Mouse (Mus musculus) erythroblast, embryonic 14.5 days (primary cell): ENCODE results near the gene Csnk1g2. TPM values are rescaled to one million over a fixed set of nuclear protein-coding genes. Genes with fewer than 3 reads are reported as not detected.
A peak's percentile ranks its signal among the peaks of the same experiment; 100 is the strongest.

Experiments used
- H3K27me3 ChIP-seq: 2 replicates; pipeline ENCODE4 v1.6.1; 2012; ENCODE audit warnings: inconsistent platforms; ENCODE audit not compliant: control insufficient read depth
- H3K36me3 ChIP-seq: 2 replicates; pipeline ENCODE4 v1.6.1; 2012; ENCODE audit warnings: mild to moderate bottlenecking, inconsistent platforms; ENCODE audit not compliant: control insufficient read depth
- H3K4me1 ChIP-seq: 2 replicates; pipeline ENCODE4 v1.6.1; 2012; ENCODE audit warnings: inconsistent platforms; ENCODE audit not compliant: control insufficient read depth
- H3K4me3 ChIP-seq: replicated peaks from 2 replicates; pipeline ENCODE3; 2012; ENCODE audit warnings: moderate library complexity, mild to moderate bottlenecking, inconsistent platforms
- H3K9me3 ChIP-seq: 2 replicates; pipeline ENCODE4 v1.6.1; 2012; ENCODE audit warnings: low read length, inconsistent platforms, mixed read lengths; ENCODE audit not compliant: control insufficient read depth
- GATA1 ChIP-seq: IDR thresholded peaks from 2 replicates; pipeline ENCODE4 v1.6.1; 2012; ENCODE audit warnings: low read length, inconsistent platforms, mixed read lengths
- TAL1 ChIP-seq: IDR thresholded peaks from 3 replicates; pipeline ENCODE4 v1.6.1; 2012; ENCODE audit warnings: low read length, inconsistent platforms, mixed read lengths
- polyA plus RNA-seq: library from polyadenylated mRNA; stranded (reverse); fragments of >175 nt; gene quantifications from 2 replicates; pipeline ENCODE4 v1.2.3, GENCODE M21; 2012

Gene Csnk1g2
- 33.9 and 36.6 TPM in 2 replicates for polyA plus RNA-seq

DNA sequence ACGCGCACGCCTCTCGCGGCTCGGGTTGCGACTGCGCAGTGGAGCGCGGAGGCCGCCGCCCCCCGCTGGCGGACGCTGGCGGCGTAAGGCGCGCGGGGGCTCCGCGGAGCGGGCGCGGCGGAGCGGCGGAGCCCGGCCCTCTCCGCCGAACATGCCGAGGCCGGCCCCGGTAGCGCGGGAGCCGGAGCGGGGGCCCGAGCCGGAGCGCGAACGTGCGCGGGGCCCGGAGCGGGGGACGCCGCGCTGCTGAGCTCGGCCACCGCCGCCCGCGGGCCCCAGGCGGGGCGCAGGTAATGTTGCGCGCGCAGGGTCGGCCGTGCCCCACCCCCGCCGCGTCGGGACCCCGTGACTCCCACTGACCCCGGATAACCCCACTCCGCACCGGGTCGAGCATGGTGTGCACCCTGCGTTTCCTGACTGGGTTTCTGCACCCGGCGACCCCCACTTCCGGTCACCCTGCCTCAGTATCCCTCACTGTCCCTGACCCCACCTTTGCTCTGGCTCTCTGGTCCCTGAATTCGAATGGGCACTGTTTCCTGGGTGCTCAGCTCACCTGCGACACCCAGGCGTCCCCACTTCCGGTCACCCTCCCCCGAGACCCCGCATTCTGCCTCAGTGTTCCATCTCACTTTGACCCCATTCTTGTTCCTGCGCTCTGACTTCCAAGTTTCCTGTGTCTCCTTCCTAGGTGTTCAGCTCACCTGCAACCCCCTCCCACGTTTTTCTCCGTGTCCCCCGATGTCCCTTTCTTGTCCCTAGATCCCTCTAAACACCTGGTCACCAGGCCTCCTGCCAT, at the start of gene Csnk1g2:
TSS of gene Csnk1g2 (plus strand) at position 178 of the 796 bp plus-strand sequence.
- Histone ChIP-seq H3K4me1 (peaks cover 76% of the 10 kb centered on the region), H3K27me3 (no peaks in the 10 kb centered on the region), H3K4me3 (peak within 1 kb of the TSS; percentile 73), H3K36me3 (peaks cover 30% of the 10 kb centered on the region), H3K9me3 (no peaks in the 10 kb centered on the region)
- TF ChIP-seq TAL1 (no peak), GATA1 (no peak)

DNA sequence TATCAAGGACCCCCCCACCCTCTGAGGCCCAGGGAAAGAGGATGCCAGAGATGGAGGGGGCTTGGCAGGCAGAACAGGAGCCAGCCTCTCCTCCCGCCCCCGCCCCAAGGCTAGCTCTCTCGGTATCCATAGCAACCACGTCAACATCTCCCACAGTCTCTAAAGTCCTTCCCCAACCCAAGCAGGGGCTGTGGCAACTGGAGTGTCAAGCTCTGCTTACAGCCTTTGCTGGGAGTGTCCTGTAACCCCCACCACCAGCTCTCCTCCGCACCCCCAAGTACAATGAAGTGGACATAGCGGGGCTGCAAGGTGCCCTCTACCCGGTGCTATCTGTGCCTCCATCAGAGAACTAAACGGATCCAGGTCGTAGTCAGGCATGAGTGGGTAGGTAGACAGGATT, 48.7 kb upstream of the Csnk1g2 start:
- H3K27me3 ChIP-seq, result no peaks in the 10 kb centered on the region
- H3K9me3 ChIP-seq, result no peaks in the 10 kb centered on the region
- peak; percentile 29; the same call in 1 of the 2 replicates for TF ChIP-seq GATA1
- no peak for TF ChIP-seq TAL1
- H3K36me3 ChIP-seq, result peaks cover 66% of the 10 kb centered on the region
- peak overlapping the region; percentile 96 for H3K4me3 ChIP-seq
- H3K4me1 ChIP-seq, result peaks cover 97% of the 10 kb centered on the region

DNA sequence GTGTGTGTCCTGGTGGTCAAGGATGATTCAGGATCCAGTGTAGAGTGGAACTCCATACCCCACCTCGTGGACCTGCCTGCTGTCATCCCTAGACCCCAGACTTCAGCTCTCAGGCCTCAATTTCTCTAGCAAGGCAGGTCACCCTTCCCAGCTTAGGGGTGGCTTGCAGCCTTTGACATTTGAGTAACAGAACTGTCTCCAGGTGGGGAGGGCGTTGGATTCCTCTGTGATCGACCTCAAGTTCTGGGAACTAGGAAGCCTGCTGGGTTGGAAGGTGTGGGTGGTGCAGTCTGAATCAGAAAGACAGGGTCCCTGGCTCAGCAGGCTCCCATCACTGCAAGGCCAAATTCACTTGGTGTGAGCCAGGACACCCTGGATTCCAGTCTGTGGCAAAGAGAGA, 47.7 kb upstream of the Csnk1g2 start:
- peak overlapping the region; percentile 96 for H3K4me3 ChIP-seq
- H3K36me3 ChIP-seq, result peaks cover 58% of the 10 kb centered on the region
- H3K4me1 ChIP-seq, result peaks cover 97% of the 10 kb centered on the region
- no peaks in the 10 kb centered on the region for H3K27me3 ChIP-seq
- TF ChIP-seq TAL1 (no peak), GATA1 (no peak)
- H3K9me3 ChIP-seq, result no peaks in the 10 kb centered on the region

DNA sequence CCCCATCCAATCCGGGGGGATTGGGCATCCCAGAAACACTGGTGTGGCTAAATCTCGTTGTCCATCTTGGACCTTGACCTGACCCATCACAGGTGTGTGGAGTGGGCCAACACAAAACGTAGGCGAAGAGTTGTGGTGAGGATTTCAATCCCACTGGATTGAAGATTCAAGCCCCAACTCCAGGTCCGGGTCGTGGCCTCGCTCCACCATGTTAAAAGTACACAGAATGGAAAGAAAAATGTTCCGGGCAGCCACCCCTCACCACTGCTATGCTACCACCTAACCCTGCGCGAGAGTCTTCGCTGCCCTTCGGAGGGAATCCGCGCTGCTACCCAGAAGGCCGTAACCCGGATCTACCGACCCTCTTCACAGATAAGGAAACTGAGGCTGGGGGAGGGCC, 46.7 kb upstream of the Csnk1g2 start:
- no peaks in the 10 kb centered on the region for H3K9me3 ChIP-seq
- H3K4me1 ChIP-seq, result peaks cover 93% of the 10 kb centered on the region
- peak overlapping the region; percentile 96 for H3K4me3 ChIP-seq
- no peak for TF ChIP-seq GATA1
- TF ChIP-seq TAL1, result no peak
- H3K36me3 ChIP-seq, result peaks cover 51% of the 10 kb centered on the region
- no peaks in the 10 kb centered on the region for H3K27me3 ChIP-seq

DNA sequence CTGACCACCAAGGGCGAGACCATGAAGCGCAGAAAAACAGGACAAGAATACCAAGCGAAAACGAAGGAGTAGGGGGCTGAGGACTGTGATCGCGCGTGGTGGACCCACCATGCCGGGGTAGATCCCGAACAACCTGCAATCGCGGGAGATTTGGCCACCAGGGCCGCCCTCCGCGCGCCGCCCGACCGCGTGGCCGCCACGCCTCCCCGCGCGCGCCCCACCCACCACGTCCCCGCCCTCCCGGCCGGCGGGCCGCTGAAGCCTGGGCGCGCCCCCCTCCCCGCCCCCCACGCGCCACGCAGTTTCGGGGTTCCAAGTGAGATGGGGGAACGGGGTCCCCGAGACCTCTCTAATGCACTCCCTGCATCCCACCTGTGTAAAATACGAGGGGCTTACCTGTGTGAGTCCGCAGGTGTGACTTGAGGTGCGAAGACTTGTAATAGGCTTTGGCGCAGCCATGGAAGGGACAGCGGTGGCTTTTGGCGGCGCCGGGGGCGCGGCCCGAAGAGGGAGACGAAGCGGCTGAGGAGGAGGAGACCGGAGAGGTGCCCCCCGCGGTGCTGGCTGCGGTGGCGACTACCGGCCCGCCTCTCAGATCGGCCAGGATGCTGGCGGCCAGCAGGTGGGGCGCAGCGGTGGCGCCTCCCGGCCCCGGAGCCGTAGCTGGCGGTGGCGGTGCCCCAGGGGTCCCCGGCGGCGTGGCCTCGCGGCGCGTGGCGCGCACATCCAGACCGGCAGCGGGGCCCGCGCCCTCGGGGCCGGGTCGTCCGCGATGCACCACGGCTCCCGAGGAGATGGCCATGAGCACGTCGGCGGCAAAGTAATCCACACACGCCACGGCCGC, 46.1 kb upstream of the Csnk1g2 start:
- TF ChIP-seq TAL1 (no peak), GATA1 (no peak)
- Histone ChIP-seq H3K4me3 (peak overlapping the region; percentile 96), H3K27me3 (no peaks in the 10 kb centered on the region), H3K36me3 (peaks cover 50% of the 10 kb centered on the region), H3K4me1 (peaks cover 91% of the 10 kb centered on the region), H3K9me3 (no peaks in the 10 kb centered on the region)

DNA sequence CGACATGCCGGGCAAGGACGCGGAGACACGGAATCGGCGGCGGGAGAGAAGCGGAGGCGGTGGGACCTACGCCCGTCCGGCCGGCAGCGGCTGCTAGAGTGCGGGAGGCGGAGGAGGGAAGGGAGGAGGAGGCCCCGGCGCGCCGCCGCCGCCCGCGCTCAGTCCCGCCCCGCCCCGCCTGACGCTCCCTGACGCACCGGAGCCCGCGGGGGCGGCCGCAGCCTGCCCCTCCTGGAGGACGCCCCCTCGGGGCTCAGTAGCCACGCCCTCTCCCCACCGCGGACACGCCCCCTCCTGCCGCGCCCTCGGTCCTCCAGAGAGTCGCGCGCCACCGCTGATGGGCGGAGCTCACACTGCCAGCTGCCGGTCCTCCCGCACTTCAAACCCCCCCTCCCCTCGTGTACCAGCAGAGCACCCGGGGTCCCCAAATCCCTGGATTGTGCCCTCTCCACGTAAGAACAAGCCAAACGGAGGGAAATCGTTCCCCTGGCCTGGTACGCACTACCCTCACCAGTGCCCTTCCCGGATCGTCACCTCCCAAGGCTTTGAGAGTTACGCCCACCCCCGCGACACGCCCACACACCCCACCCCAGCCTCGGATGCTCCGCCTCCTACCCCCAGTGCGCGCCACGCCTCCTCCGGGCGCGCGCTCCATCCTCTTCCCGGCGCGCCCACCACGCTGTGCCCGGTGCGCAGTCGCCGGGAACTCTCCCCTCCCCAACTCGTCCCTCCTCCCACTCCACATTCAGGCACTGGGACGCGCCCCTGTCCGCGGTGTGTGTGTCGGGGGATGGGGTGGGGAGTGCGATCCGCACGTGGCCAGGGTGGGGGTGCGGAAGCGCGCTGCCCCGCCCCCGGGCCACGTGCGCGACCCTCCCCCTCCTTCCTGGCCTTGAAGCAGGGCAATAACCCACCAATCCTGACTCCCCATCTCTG, 45.2 kb upstream of the Csnk1g2 start, which contains the start of gene Klf16:
TSS of gene Klf16 (minus strand) at position 127 of the 936 bp plus-strand sequence.
- no peaks in the 10 kb centered on the region for H3K27me3 ChIP-seq
- TF ChIP-seq GATA1 (no peak), TAL1 (no peak)
- no peaks in the 10 kb centered on the region for H3K9me3 ChIP-seq
- peaks cover 85% of the 10 kb centered on the region for H3K4me1 ChIP-seq
- peaks cover 48% of the 10 kb centered on the region for H3K36me3 ChIP-seq
- peak within 1 kb of the TSS; percentile 96 for H3K4me3 ChIP-seq

DNA sequence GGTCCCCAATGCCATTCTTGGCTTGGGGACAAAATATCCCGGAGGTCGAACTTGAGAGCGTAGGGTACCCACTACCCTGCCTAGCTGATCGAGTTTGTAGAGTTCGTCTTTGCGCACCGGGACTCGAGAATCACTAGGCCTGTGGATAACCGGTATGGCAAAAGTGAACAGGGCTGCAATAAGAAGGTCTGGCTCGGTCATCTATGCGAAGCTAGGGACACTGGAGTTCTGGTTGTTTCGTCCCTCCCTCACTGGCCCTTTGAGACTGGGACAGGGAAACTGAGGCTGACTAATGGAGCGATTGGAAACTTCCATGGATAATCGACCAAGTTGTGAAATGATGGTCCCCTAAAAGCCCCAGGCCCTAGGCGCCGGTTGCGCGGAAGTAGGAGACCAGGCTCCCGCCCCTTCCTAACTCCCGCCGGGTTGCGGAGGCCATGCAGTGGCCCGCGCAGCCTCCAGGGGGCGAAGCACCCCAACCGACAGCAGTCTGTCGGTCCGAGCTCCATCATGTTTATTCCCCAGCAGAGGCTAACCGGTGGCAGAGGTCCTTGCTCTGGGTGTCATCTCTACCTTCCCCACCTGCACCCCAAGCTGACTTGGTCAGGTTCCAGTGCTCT, 44.4 kb upstream of the Csnk1g2 start:
- no peaks in the 10 kb centered on the region for H3K27me3 ChIP-seq
- peaks cover 49% of the 10 kb centered on the region for H3K36me3 ChIP-seq
- TF ChIP-seq GATA1 (no peak), TAL1 (no peak)
- peaks cover 79% of the 10 kb centered on the region for H3K4me1 ChIP-seq
- H3K4me3 ChIP-seq, result peak overlapping the region; percentile 96
- no peaks in the 10 kb centered on the region for H3K9me3 ChIP-seq

DNA sequence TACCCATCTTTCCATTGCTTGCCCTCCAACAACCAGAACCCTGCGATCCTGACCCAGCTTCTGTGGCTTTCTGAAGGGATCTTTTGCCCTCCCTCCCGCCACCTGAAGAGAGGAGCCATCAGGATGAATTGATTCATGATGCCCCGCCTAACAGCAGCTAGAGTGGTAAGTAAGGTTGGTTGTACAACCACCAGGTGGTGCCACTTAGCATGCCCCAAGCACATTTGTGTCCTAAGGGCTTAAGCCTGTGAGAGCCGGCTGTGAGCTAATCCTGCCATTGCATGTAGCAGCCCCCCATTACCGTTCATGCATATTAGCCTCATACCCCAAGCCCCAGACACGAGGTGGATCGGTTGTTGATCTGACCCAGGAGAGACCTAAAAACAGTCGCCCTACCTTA, 43.7 kb upstream of the Csnk1g2 start:
- Histone ChIP-seq H3K36me3 (peaks cover 49% of the 10 kb centered on the region), H3K4me3 (peak overlapping the region; percentile 96), H3K4me1 (peaks cover 79% of the 10 kb centered on the region), H3K9me3 (no peaks in the 10 kb centered on the region), H3K27me3 (no peaks in the 10 kb centered on the region)
- TF ChIP-seq TAL1, result no peak
